Mouse (Mus musculus): ENCODE results near the gene Gm45062.

GRCm38 (mm10) chr6:8640863-8641262, 381.6 kb downstream of the Gm45062 start:
- TF ChIP-seq GATA1 (IDR thresholded peaks at IDR 0.05; ENCODE audit: borderline replicate concordance, low read length), result no peak
- no peak for TF ChIP-seq FLI1 (IDR thresholded peaks at IDR 0.05; ENCODE audit: low read length)

Data from megakaryocyte, embryonic 14.5 days (primary cell).